Mouse (Mus musculus): ENCODE data around the gene Anapc5. TPM values are rescaled to one million over a fixed set of nuclear protein-coding genes. Genes with fewer than 3 reads are reported as not detected.

Anapc5 gene
- total RNA-seq (2014; rRNA removed) (446 and 449 TPM in 2 replicates), polyA plus RNA-seq (2015; fragmentation: Nextera tagmentation; extraction: Ambion mirVana) (416 and 426 TPM in 2 replicates)

- Histone ChIP-seq H3K36me3 (ENCODE audit: insufficient read depth, low read length) (peaks cover 23% of the 10 kb centered on the region), H3K27me3 (ENCODE audit: insufficient read depth, low read length) (no peaks in the 10 kb centered on the region), H3K27ac (peak within 1 kb of the TSS; percentile 87), H3K9me3 (ENCODE audit: low read length) (no peaks in the 10 kb centered on the region), H3K9ac (replicated peaks; ENCODE audit: low read length) (peak within 1 kb of the TSS; percentile 69), H3K4me3 (ENCODE audit: low read length) (peak within 1 kb of the TSS; percentile 56), H3K4me2 (ENCODE audit: low read depth, low read length) (peak within 1 kb of the TSS; percentile 60), H3K4me1 (ENCODE audit: insufficient read depth, low read length) (no peaks in the 10 kb centered on the region)
- peak; percentile 15; the same call in 1 of the 2 replicates for TF ChIP-seq CTCF (IDR thresholded peaks at IDR 0.05; ENCODE audit: low read depth)
- ATAC-seq (peak; percentile 100), DNase-seq (ENCODE audit: low spot score) (peak; percentile 97)
- WGBS: under 1% methylated on average over 55 of the region's 55 CpGs
Observed at GRCm38 (mm10) chr5:122820777-122821523, at the start of gene Anapc5. TSS of gene Anapc5 (minus strand) at chr5:122821339.

DNA sequence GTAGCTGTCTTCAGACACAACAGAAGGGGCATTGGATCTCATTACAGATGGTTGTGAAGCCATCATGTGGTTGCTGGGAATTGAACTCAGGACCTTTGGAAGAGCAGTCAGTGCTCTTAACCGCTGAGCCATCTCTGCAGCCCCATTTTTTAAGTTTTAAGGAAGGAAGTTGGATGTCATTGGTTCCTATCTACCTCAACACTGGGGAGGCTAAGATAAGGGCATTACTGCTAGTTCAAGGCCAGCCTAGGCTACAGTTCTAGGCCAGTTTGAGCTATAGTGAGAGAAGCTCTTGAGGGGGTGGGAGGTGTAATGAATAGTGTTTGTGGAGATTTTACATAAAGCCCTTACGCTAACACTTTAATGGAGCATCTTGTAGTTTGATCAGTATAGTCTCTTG is 41.9 kb upstream of the Anapc5 start:
- ATAC-seq (no peak), DNase-seq (ENCODE audit: low spot score) (no peak)
- no peak overlapping the region for H3K9ac ChIP-seq (replicated peaks; ENCODE audit: low read length)
- H3K4me1 ChIP-seq (ENCODE audit: insufficient read depth, low read length): no peaks in the 10 kb centered on the region
- H3K27me3 ChIP-seq (ENCODE audit: insufficient read depth, low read length): no peaks in the 10 kb centered on the region
- WGBS: 98% methylated on average over 2 of the region's 2 CpGs
- H3K27ac ChIP-seq: no peak overlapping the region
- no peak overlapping the region for H3K4me2 ChIP-seq (ENCODE audit: low read depth, low read length)
- H3K9me3 ChIP-seq (ENCODE audit: low read length): no peaks in the 10 kb centered on the region
- TF ChIP-seq CTCF (IDR thresholded peaks at IDR 0.05; ENCODE audit: low read depth): no peak
- peaks cover 30% of the 10 kb centered on the region for H3K36me3 ChIP-seq (ENCODE audit: insufficient read depth, low read length)
- no peak overlapping the region for H3K4me3 ChIP-seq (ENCODE audit: low read length)

- no peaks in the 10 kb centered on the region for H3K27me3 ChIP-seq (ENCODE audit: insufficient read depth, low read length)
- no peak for ATAC-seq
- no peak overlapping the region for H3K4me3 ChIP-seq (ENCODE audit: low read length)
- H3K9me3 ChIP-seq (ENCODE audit: low read length): no peaks in the 10 kb centered on the region
- TF ChIP-seq CTCF (IDR thresholded peaks at IDR 0.05; ENCODE audit: low read depth): no peak; the same call in 1 of the 2 replicates
- no peak overlapping the region for H3K27ac ChIP-seq
- H3K9ac ChIP-seq (replicated peaks; ENCODE audit: low read length): no peak overlapping the region
- DNase-seq (ENCODE audit: low spot score): no peak
- WGBS: 82% methylated on average over 3 of the region's 3 CpGs
- H3K36me3 ChIP-seq (ENCODE audit: insufficient read depth, low read length): no peaks in the 10 kb centered on the region
- H3K4me2 ChIP-seq (ENCODE audit: low read depth, low read length): no peak overlapping the region
- peaks cover 7% of the 10 kb centered on the region; the same call in 1 of the 2 replicates for H3K4me1 ChIP-seq (ENCODE audit: insufficient read depth, low read length)
Observed at GRCm38 (mm10) chr5:122855858-122856257, 34.7 kb upstream of the Anapc5 start.

- Histone ChIP-seq H3K36me3 (ENCODE audit: insufficient read depth, low read length) (no peaks in the 10 kb centered on the region), H3K4me3 (ENCODE audit: low read length) (no peak overlapping the region), H3K4me1 (ENCODE audit: insufficient read depth, low read length) (peaks cover 7% of the 10 kb centered on the region; the same call in 1 of the 2 replicates), H3K9me3 (ENCODE audit: low read length) (no peaks in the 10 kb centered on the region), H3K9ac (replicated peaks; ENCODE audit: low read length) (no peak overlapping the region), H3K27me3 (ENCODE audit: insufficient read depth, low read length) (no peaks in the 10 kb centered on the region), H3K4me2 (ENCODE audit: low read depth, low read length) (no peak overlapping the region), H3K27ac (no peak overlapping the region)
- 83% methylated on average over 2 of the region's 2 CpGs for WGBS
- DNase-seq (ENCODE audit: low spot score) (no peak), ATAC-seq (no peak)
- TF ChIP-seq CTCF (IDR thresholded peaks at IDR 0.05; ENCODE audit: low read depth): no peak
Observed at GRCm38 (mm10) chr5:122852611-122853010, 31.5 kb upstream of the Anapc5 start.

GRCm38 (mm10) chr5:122850319-122851002 is 29.3 kb upstream of the Anapc5 start:
- DNase-seq (ENCODE audit: low spot score) (peak; percentile 79), ATAC-seq (peak; percentile 92)
- peak overlapping the region; percentile 74 for H3K4me2 ChIP-seq (ENCODE audit: low read depth, low read length)
- TF ChIP-seq CTCF (IDR thresholded peaks at IDR 0.05; ENCODE audit: low read depth): peak; percentile 49
- H3K9me3 ChIP-seq (ENCODE audit: low read length): no peaks in the 10 kb centered on the region
- H3K36me3 ChIP-seq (ENCODE audit: insufficient read depth, low read length): no peaks in the 10 kb centered on the region
- under 1% methylated on average over 38 of the region's 38 CpGs for whole genome bisulfite sequencing
- H3K9ac ChIP-seq (replicated peaks; ENCODE audit: low read length): peak overlapping the region; percentile 71
- H3K4me3 ChIP-seq (ENCODE audit: low read length): peak overlapping the region; percentile 55
- H3K27ac ChIP-seq: peak overlapping the region; percentile 89; the same call in 1 of the 2 replicates
- H3K4me1 ChIP-seq (ENCODE audit: insufficient read depth, low read length): peaks cover 7% of the 10 kb centered on the region; the same call in 1 of the 2 replicates
- no peaks in the 10 kb centered on the region for H3K27me3 ChIP-seq (ENCODE audit: insufficient read depth, low read length)

- ATAC-seq (peak; percentile 100), DNase-seq (ENCODE audit: low spot score) (peak; percentile 100)
- H3K9ac ChIP-seq (replicated peaks; ENCODE audit: low read length): peak within 1 kb of the TSS; percentile 71
- H3K27ac ChIP-seq: peak within 1 kb of the TSS; percentile 89
- no peak for TF ChIP-seq CTCF (IDR thresholded peaks at IDR 0.05; ENCODE audit: low read depth)
- H3K9me3 ChIP-seq (ENCODE audit: low read length): no peaks in the 10 kb centered on the region
- H3K4me1 ChIP-seq (ENCODE audit: insufficient read depth, low read length): peaks cover 7% of the 10 kb centered on the region; the same call in 1 of the 2 replicates
- WGBS: 1% methylated on average over 60 of the region's 61 CpGs
- peak within 1 kb of the TSS; percentile 74 for H3K4me2 ChIP-seq (ENCODE audit: low read depth, low read length)
- peak within 1 kb of the TSS; percentile 55 for H3K4me3 ChIP-seq (ENCODE audit: low read length)
- H3K36me3 ChIP-seq (ENCODE audit: insufficient read depth, low read length): no peaks in the 10 kb centered on the region
- no peaks in the 10 kb centered on the region for H3K27me3 ChIP-seq (ENCODE audit: insufficient read depth, low read length)
Observed at GRCm38 (mm10) chr5:122849521-122850318, 28.6 kb upstream of the Anapc5 start, which contains the start of gene Rnf34. TSS of gene Rnf34 (plus strand) at chr5:122850048.

All from hindbrain, postnatal 0 days (tissue).